Mouse (Mus musculus) spleen, adult 2 months (tissue): ENCODE data around the gene 4930558C23Rik.
"Not testable (repeated sequence)": the region's sequence is repeated elsewhere in the genome, so short reads cannot be mapped to it uniquely, and the experiment has no call there.

Experiments
- CTCF ChIP-seq: fragments of 200-500 bp; IDR thresholded peaks from 2 replicates; pipeline ENCODE4 v1.5.1; 2011; ENCODE audit warnings: mild to moderate bottlenecking, inconsistent platforms; ENCODE audit not compliant: insufficient read depth, insufficient read length, insufficient replicate concordance; ENCODE audit errors: extremely low read depth
- POLR2A ChIP-seq: fragments of 200-500 bp; IDR thresholded peaks from 2 replicates; pipeline ENCODE4 v1.6.1; 2011; ENCODE audit warnings: low read depth, low read length, inconsistent platforms

DNA sequence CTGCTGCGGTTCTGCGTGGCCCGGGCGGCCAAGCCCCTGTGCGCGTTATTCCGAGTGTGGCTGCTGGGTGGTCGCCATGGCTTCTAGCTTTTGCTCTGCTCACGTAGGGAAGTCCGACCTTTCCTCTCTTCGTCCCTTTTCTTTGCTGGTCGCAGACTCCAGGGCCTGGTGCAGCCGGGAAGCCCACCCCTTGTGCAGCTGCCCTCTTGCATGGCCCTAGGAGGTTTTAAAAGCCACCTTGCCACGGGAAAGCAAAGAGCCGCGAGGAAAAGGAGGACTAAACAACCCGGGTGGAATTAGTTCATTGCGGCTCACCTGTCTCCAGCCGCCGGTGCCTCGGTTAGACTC lies 25.2 kb upstream of the 4930558C23Rik start:
- not testable (repeated sequence) for TF ChIP-seq CTCF, POLR2A
